Mouse (Mus musculus): Measurements from ENCODE around the gene Zp2.
A peak's percentile ranks its signal among the peaks of the same experiment; 100 is the strongest.

- no peak for TF ChIP-seq CTCF (IDR thresholded peaks at IDR 0.05; ENCODE audit: control insufficient read depth, insufficient read depth, insufficient replicate concordance, low read depth, low read length)
- TF ChIP-seq POLR2A (IDR thresholded peaks at IDR 0.05; ENCODE audit: control insufficient read depth, low read depth, low read length), result 0 out of 2 replicates have a peak, but pooled peaks have one; percentile 36
These were observed 42.0 kb downstream of the Zp2 start for GRCm38 (mm10) chr7:120103019-120103567.

Measured in testis, adult 2 months (tissue).